22 mouse cellular contexts compared by ENCODE assay signal in genomic region chr2:37903286-37903685, GRCm38 (mm10).
DNase-seq lines count a peak whose midpoint lies in the region; ATAC-seq and TF ChIP-seq lines count a peak whose summit lies in the region.
"Had no signal": no experiment of that assay in that cellular context is flagged by ENCODE, and none has a peak within 500 bp of the region (broad histone marks: within the 10 kb centered on the region; RNA-seq: fewer than 3 reads in every experiment).

No protein-coding gene starts in this region.

- TF ChIP-seq CTCF in liver, adult 2 months (IDR thresholded peaks at IDR 0.05; ENCODE audit: low read depth, low read length) = no peak
- no peak for TF ChIP-seq CTCF in forebrain, postnatal 0 days (IDR thresholded peaks at IDR 0.05; ENCODE audit: low read depth)

- no peaks in the 10 kb centered on the region for H3K27me3 ChIP-seq in forebrain, embryonic 13.5 days
- H3K27me3 ChIP-seq in forebrain, embryonic 11.5 days (ENCODE audit: control insufficient read depth, insufficient read depth, low read length) = no peaks in the 10 kb centered on the region
- H3K27me3 ChIP-seq in liver, adult 2 months (ENCODE audit: control insufficient read depth, insufficient read depth, low read length) = no peaks in the 10 kb centered on the region
- H3K27me3 ChIP-seq in embryonic facial prominence, embryonic 10.5 days (replicated peaks; ENCODE audit: low read depth, poor library complexity, severe bottlenecking) = no peaks in the 10 kb centered on the region
- H3K27me3 ChIP-seq in forebrain, postnatal 0 days (ENCODE audit: insufficient read depth, low read length) = no peaks in the 10 kb centered on the region
- H3K27me3 ChIP-seq: heart, embryonic 12.5 days; limb, embryonic 12.5 days; liver, embryonic 12.5 days; stomach, embryonic 15.5 days had no signal

- peak; percentile 55; the same call in 1 of the 2 replicates for ATAC-seq in forebrain, embryonic 13.5 days
- no peak for ATAC-seq in forebrain, embryonic 11.5 days (replicated peaks; ENCODE audit: low FRiP score)
- ATAC-seq in forebrain, postnatal 0 days = peak; percentile 63
- ATAC-seq: intestine, postnatal 0 days; liver, embryonic 12.5 days; liver, postnatal 0 days had no signal

- WGBS in forebrain, embryonic 13.5 days = 63% methylated on average over 8 of the region's 8 CpGs
- WGBS in forebrain, embryonic 11.5 days = 75% methylated on average over 8 of the region's 8 CpGs
- 25% methylated on average over 8 of the region's 8 CpGs for WGBS in liver, adult 2 months
- 86% methylated on average over 8 of the region's 8 CpGs for WGBS in embryonic facial prominence, embryonic 10.5 days
- 48% methylated on average over 8 of the region's 8 CpGs for WGBS in forebrain, postnatal 0 days

- no peaks in the 10 kb centered on the region for H3K36me3 ChIP-seq in forebrain, embryonic 13.5 days (ENCODE audit: poor library complexity, severe bottlenecking)
- H3K36me3 ChIP-seq in forebrain, embryonic 11.5 days (ENCODE audit: control insufficient read depth, insufficient read depth, low read length) = no peaks in the 10 kb centered on the region
- H3K36me3 ChIP-seq in liver, adult 2 months (ENCODE audit: control insufficient read depth, insufficient read depth, low read length) = no peaks in the 10 kb centered on the region
- no peaks in the 10 kb centered on the region for H3K36me3 ChIP-seq in embryonic facial prominence, embryonic 10.5 days (replicated peaks)
- no peaks in the 10 kb centered on the region for H3K36me3 ChIP-seq in forebrain, postnatal 0 days (ENCODE audit: insufficient read depth)
- H3K36me3 ChIP-seq: heart, embryonic 12.5 days; limb, embryonic 12.5 days; liver, embryonic 12.5 days; stomach, embryonic 15.5 days had no signal

- no peak overlapping the region for H3K4me3 ChIP-seq in forebrain, embryonic 13.5 days
- H3K4me3 ChIP-seq in forebrain, embryonic 11.5 days (ENCODE audit: low read depth, low read length) = no peak overlapping the region
- H3K4me3 ChIP-seq in liver, adult 2 months (ENCODE audit: insufficient read depth, low read depth, low read length) = no peak overlapping the region
- H3K4me3 ChIP-seq in embryonic facial prominence, embryonic 10.5 days = no peak overlapping the region
- no peak overlapping the region for H3K4me3 ChIP-seq in forebrain, postnatal 0 days (ENCODE audit: low read depth, low read length)
- H3K4me3 ChIP-seq: heart, adult 2 months; heart, embryonic 12.5 days; limb, embryonic 12.5 days; liver, embryonic 12.5 days; megakaryocyte, embryonic 14.5 days; stomach, embryonic 15.5 days had no signal

- H3K4me2 ChIP-seq in forebrain, embryonic 13.5 days = no peak overlapping the region
- H3K4me2 ChIP-seq in forebrain, embryonic 11.5 days (ENCODE audit: low read depth, low read length, severe bottlenecking) = no peak overlapping the region
- no peak overlapping the region for H3K4me2 ChIP-seq in forebrain, postnatal 0 days (ENCODE audit: low read depth)
- H3K4me2 ChIP-seq: heart, embryonic 12.5 days; hindbrain, embryonic 14.5 days; limb, embryonic 12.5 days; liver, embryonic 12.5 days; stomach, embryonic 15.5 days had no signal

- no peak overlapping the region for H3K9ac ChIP-seq in forebrain, embryonic 13.5 days
- no peak overlapping the region for H3K9ac ChIP-seq in forebrain, embryonic 11.5 days (ENCODE audit: low read length)
- no peak overlapping the region for H3K9ac ChIP-seq in liver, adult 2 months (ENCODE audit: low read depth, low read length)
- no peak overlapping the region for H3K9ac ChIP-seq in forebrain, postnatal 0 days
- H3K9ac ChIP-seq: heart, embryonic 12.5 days; hindbrain, embryonic 14.5 days; limb, embryonic 12.5 days; liver, embryonic 12.5 days; liver, postnatal 0 days; stomach, embryonic 15.5 days had no signal

- TF ChIP-seq POLR2A in liver, adult 2 months (IDR thresholded peaks at IDR 0.05; ENCODE audit: extremely low read depth, insufficient read depth, low read length) = no peak

- peaks cover 14% of the 10 kb centered on the region for H3K4me1 ChIP-seq in forebrain, embryonic 13.5 days
- H3K4me1 ChIP-seq in forebrain, embryonic 11.5 days (replicated peaks; ENCODE audit: control insufficient read depth, insufficient read depth, low read length) = peaks cover under 1% of the 10 kb centered on the region; the same call in 1 of the 2 replicates
- peaks cover 8% of the 10 kb centered on the region for H3K4me1 ChIP-seq in liver, adult 2 months (ENCODE audit: control insufficient read depth, insufficient read depth, low read length)
- H3K4me1 ChIP-seq in embryonic facial prominence, embryonic 10.5 days = peaks cover 1% of the 10 kb centered on the region
- 0 out of 2 replicates have a peak, but pooled peaks cover under 1% of the 10 kb centered on the region for H3K4me1 ChIP-seq in forebrain, postnatal 0 days (ENCODE audit: insufficient read depth)
- H3K4me1 ChIP-seq: liver, embryonic 12.5 days; stomach, embryonic 15.5 days had no signal

- no peaks in the 10 kb centered on the region for H3K79me2 ChIP-seq in liver, adult 2 months (ENCODE audit: control insufficient read depth, insufficient read depth, low read length)

- no peak overlapping the region for H3K27ac ChIP-seq in forebrain, embryonic 13.5 days
- H3K27ac ChIP-seq in forebrain, embryonic 11.5 days (ENCODE audit: low read depth, low read length) = no peak overlapping the region
- no peak overlapping the region for H3K27ac ChIP-seq in liver, adult 2 months (replicated peaks; ENCODE audit: insufficient read depth, low read depth, low read length)
- no peak overlapping the region for H3K27ac ChIP-seq in embryonic facial prominence, embryonic 10.5 days (replicated peaks)
- no peak overlapping the region for H3K27ac ChIP-seq in forebrain, postnatal 0 days (ENCODE audit: low read depth, low read length)
- H3K27ac ChIP-seq: heart, adult 2 months; hindbrain, embryonic 14.5 days; limb, embryonic 12.5 days; liver, embryonic 12.5 days; stomach, embryonic 15.5 days had no signal

- H3K9me3 ChIP-seq in forebrain, embryonic 13.5 days (replicated peaks) = no peaks in the 10 kb centered on the region
- no peaks in the 10 kb centered on the region for H3K9me3 ChIP-seq in forebrain, embryonic 11.5 days (ENCODE audit: control insufficient read depth, low read length)
- H3K9me3 ChIP-seq in embryonic facial prominence, embryonic 10.5 days = no peaks in the 10 kb centered on the region
- H3K9me3 ChIP-seq in forebrain, postnatal 0 days (ENCODE audit: low read length) = no peaks in the 10 kb centered on the region
- H3K9me3 ChIP-seq: heart, embryonic 12.5 days; limb, embryonic 12.5 days; liver, embryonic 12.5 days; megakaryocyte, embryonic 14.5 days; stomach, embryonic 15.5 days had no signal

- DNase-seq in forebrain, embryonic 11.5 days (ENCODE audit: low spot score) = no peak
- peak; percentile 57 for DNase-seq in liver, adult 2 months (ENCODE audit: extremely low read depth, low read depth, low spot score)
- no peak for DNase-seq in liver
- peak; percentile 5 for DNase-seq in embryonic facial prominence, embryonic 10.5 days (ENCODE audit: low spot score)
- DNase-seq in forebrain, postnatal 0 days = peak; percentile 49
- no peak for DNase-seq in right cerebral cortex, adult 2 months (ENCODE audit: low spot score in 2 of 2)
- DNase-seq: adrenal gland, postnatal 14 days; cerebellum, adult 18-20 months; heart, adult 2 months; kidney, adult 9 months; kidney, postnatal 10 days; liver, postnatal 0 days; lung, postnatal 4 days; right cerebral cortex, postnatal 14 days had no signal

Comparison
In these comparisons a context has a peak if more than half of its experiments do, and no peak if none do; other contexts are left out.
1. DNase-seq: peak in liver, adult 2 months (single experiment), embryonic facial prominence, embryonic 10.5 days (single experiment) and forebrain, postnatal 0 days (single experiment); none in forebrain, embryonic 11.5 days (single experiment), liver (single experiment) and right cerebral cortex, adult 2 months (0 of 2).